Mouse (Mus musculus) cortical plate, adult 2 months (tissue): ENCODE data around the gene Ccdc121.

ENCODE experiments used
- CTCF ChIP-seq: fragments of 200-500 bp; IDR thresholded peaks from 2 replicates; pipeline ENCODE4 v1.5.1; 2011; ENCODE audit warnings: mild to moderate bottlenecking, control low read depth, low read length; ENCODE audit not compliant: insufficient read depth; ENCODE audit errors: extremely low read depth
- POLR2A ChIP-seq: fragments of 200-500 bp; IDR thresholded peaks from 2 replicates; pipeline ENCODE4 v1.6.1; 2011; ENCODE audit warnings: mild to moderate bottlenecking, low read length, control low read depth; ENCODE audit not compliant: insufficient read depth; ENCODE audit errors: extremely low read depth

DNA sequence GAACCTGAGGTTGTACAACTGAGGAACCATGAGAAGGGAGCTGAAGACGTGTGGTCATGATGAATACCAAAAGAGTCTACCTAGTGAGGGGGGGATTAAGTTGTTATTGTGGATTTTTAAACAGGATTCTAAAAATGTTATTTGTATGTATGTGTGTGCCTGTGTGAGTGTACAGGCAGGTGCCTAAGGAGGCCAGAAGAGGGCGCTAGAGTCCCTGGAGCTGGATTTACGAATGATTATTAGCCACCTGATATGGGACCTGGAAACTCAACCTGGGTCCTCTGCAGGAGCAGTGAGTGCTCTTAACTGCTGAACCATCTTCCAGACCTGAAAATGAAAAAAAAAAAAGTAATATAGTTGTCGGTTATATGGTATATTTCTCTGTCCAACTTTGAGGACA lies 7.9 kb upstream of the Ccdc121 start:
- no peak for TF ChIP-seq CTCF
- TF ChIP-seq POLR2A, result no peak
